Mouse (Mus musculus): ENCODE data around the gene S1pr5. TPM values are rescaled to one million over a fixed set of nuclear protein-coding genes. Genes with fewer than 3 reads are reported as not detected.
"Not testable (repeated sequence)": the region's sequence is repeated elsewhere in the genome, so short reads cannot be mapped to it uniquely, and the experiment has no call there.

Gene S1pr5
- polyA plus RNA-seq, 1 experiment from 2014 or later = 0.06 TPM

DNA sequence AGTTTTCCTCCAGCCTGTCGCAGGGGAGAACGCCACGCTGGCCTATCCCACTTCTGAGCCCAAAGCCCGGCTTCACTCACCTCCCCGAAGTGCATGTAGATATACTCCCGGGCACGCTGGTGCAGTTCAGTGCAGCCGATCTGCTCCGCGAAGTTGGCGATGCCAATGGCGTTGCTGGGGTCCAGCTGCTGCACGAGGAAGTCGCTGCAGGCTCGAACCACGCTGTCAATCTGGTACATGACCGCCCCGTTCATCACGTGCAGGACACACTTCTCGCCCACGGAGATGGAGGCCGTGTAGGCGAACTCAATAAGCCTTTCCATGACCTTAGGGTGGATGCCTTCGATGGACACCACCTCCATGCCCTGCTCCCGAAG is 11.3 kb downstream of the S1pr5 start:
- ATAC-seq (ENCODE audit: insufficient read depth) = no peak
- peak overlapping the region; percentile 96 for H3K9ac ChIP-seq
- peak overlapping the region; percentile 91 for H3K4me2 ChIP-seq
- 71% methylated on average over 25 of the region's 25 CpGs for WGBS (ENCODE audit: insufficient replicate concordance)
- H3K4me3 ChIP-seq (replicated peaks) = peak overlapping the region; percentile 94
- peaks cover 49% of the 10 kb centered on the region for H3K36me3 ChIP-seq (replicated peaks)
- H3K4me1 ChIP-seq (replicated peaks) = peaks cover 50% of the 10 kb centered on the region
- H3K27ac ChIP-seq (replicated peaks) = peak overlapping the region; percentile 97
- no peaks in the 10 kb centered on the region for H3K9me3 ChIP-seq (replicated peaks)
- H3K27me3 ChIP-seq = peaks cover 6% of the 10 kb centered on the region

DNA sequence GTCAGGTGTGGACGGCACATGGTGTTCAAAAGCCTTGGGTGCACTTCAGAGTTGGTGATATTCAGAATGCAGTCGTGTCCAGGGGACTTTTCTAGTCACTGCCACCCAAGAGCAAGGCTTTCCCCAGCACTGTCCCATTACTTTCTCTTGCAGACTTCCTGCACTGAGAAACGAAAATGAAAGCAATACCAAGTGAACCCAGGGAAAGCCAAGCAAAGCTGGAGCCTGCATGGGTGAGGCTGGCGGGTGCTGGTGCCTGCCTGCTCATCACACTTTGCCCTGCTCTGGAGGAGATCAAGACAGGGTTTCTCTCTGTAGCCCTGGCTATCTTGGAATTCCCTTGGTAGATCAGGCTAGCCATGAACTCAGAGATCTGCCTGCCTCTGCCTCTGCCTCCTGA is 12.9 kb downstream of the S1pr5 start:
- 71% methylated on average over 4 of the region's 4 CpGs for WGBS (ENCODE audit: insufficient replicate concordance)
- Histone ChIP-seq H3K9ac (no peak overlapping the region), H3K27me3 (no peaks in the 10 kb centered on the region), H3K4me1 (replicated peaks) (peaks cover 50% of the 10 kb centered on the region), H3K4me3 (replicated peaks) (no peak overlapping the region), H3K36me3 (replicated peaks) (peaks cover 66% of the 10 kb centered on the region), H3K27ac (replicated peaks) (0 out of 2 replicates have a peak overlapping the region, but pooled peaks have one; percentile 35), H3K4me2 (peak overlapping the region; percentile 27; the same call in 1 of the 2 replicates), H3K9me3 (replicated peaks) (no peaks in the 10 kb centered on the region)
- ATAC-seq (ENCODE audit: insufficient read depth) = no peak

DNA sequence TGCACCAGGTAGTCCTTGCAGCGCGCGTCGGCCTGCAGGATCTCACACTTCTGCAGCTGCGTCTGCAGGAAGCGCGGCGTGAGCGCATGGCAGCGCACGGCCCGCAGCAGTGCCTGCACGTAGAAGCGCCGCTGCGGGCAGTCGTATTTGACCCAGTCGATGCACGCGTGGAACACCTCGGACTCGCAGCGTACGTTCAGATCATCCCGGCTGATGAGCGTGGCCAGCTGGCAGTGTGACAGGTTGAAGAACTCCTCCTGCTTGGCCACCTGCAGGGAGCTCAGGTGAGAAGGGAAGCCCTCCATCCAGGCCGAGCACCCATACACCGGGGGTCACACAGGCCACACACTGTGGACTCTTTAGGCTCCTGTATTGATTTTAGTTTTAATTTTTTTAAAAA is 14.4 kb downstream of the S1pr5 start:
- H3K27me3 ChIP-seq = no peaks in the 10 kb centered on the region
- peaks cover 38% of the 10 kb centered on the region for H3K4me1 ChIP-seq (replicated peaks)
- H3K4me2 ChIP-seq = no peak overlapping the region
- H3K9me3 ChIP-seq (replicated peaks) = no peaks in the 10 kb centered on the region
- H3K27ac ChIP-seq (replicated peaks) = no peak overlapping the region
- H3K36me3 ChIP-seq (replicated peaks) = peaks cover 79% of the 10 kb centered on the region
- H3K4me3 ChIP-seq (replicated peaks) = no peak overlapping the region
- ATAC-seq (ENCODE audit: insufficient read depth) = no peak
- 95% methylated on average over 28 of the region's 28 CpGs for WGBS (ENCODE audit: insufficient replicate concordance)
- no peak overlapping the region for H3K9ac ChIP-seq

DNA sequence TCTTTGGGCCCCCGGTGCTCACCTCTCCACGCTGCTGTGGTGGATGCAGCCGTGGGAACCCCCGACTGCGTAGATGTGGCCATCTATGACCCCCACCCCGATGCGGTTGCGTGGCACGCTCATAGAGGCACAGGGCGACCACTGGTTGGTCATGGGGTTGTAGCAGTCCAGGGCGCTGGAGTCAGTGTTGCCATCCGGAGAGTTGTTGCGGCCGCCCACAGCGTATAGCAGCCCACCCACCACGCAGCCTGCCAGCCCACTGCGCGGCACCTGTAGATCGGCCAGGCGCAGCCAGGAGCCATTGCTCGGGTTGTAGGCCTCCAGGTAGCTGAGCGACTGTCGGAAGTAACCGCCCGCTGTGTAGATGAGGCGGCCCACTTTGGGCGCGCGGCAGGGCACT is 14.9 kb downstream of the S1pr5 start:
- Histone ChIP-seq H3K27me3 (no peaks in the 10 kb centered on the region), H3K4me2 (no peak overlapping the region), H3K36me3 (replicated peaks) (peaks cover 79% of the 10 kb centered on the region), H3K9me3 (replicated peaks) (no peaks in the 10 kb centered on the region), H3K27ac (replicated peaks) (no peak overlapping the region), H3K4me1 (replicated peaks) (peaks cover 38% of the 10 kb centered on the region), H3K9ac (no peak overlapping the region), H3K4me3 (replicated peaks) (no peak overlapping the region)
- no peak for ATAC-seq (ENCODE audit: insufficient read depth)
- WGBS (ENCODE audit: insufficient replicate concordance) = 94% methylated on average over 29 of the region's 29 CpGs

DNA sequence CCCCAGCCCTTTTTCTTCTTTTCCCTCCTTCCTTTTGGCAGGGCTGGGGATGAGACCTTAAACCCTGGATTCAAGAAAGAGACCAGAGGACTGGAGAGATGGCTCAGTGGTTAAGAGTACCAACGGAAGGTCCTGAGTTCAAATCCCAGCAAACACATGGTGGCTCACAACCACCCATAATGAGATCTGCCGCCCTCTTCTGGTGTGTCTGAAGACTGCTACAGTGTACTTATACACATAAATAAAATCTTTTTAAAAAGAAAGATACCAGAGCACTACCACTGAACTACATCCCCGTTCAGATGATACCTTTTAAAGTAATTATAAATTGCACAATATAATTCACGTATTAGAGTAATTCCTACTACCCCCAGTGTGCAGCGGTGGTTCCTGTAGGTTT is 15.4 kb downstream of the S1pr5 start:
- H3K9ac ChIP-seq = no peak overlapping the region
- no peaks in the 10 kb centered on the region for H3K9me3 ChIP-seq (replicated peaks)
- H3K27ac ChIP-seq (replicated peaks) = no peak overlapping the region
- H3K4me3 ChIP-seq (replicated peaks) = no peak overlapping the region
- no peak overlapping the region for H3K4me2 ChIP-seq
- H3K4me1 ChIP-seq (replicated peaks) = peaks cover 41% of the 10 kb centered on the region
- 77% methylated on average over 5 of the region's 5 CpGs for WGBS (ENCODE audit: insufficient replicate concordance)
- no peaks in the 10 kb centered on the region for H3K27me3 ChIP-seq
- H3K36me3 ChIP-seq (replicated peaks) = peaks cover 79% of the 10 kb centered on the region
- ATAC-seq (ENCODE audit: insufficient read depth) = no peak

DNA sequence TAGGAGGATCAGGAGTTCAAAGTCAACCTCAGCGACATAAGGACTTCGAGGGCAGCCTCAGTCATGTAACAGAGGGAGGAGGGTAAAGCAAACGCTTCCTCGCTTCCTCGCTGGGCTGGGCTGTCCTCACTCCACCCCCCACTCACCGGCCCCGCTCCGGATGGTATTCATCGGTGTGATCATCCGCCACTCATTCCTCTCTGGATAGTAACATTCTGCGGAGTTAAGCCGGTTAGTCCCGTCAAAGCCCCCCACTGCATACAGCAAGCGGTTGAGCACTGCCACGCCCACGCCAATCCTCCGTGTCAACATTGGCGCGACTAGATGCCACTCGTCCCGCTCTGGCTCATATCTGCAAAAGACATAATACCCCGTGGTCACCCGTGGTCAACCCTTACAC is 16.7 kb downstream of the S1pr5 start:
- Histone ChIP-seq H3K27ac (replicated peaks) (no peak overlapping the region), H3K36me3 (replicated peaks) (peaks cover 72% of the 10 kb centered on the region), H3K9ac (no peak overlapping the region), H3K9me3 (replicated peaks) (no peaks in the 10 kb centered on the region), H3K4me3 (replicated peaks) (no peak overlapping the region), H3K4me2 (no peak overlapping the region), H3K27me3 (no peaks in the 10 kb centered on the region), H3K4me1 (replicated peaks) (peaks cover 41% of the 10 kb centered on the region)
- 66% methylated on average over 23 of the region's 23 CpGs for WGBS (ENCODE audit: insufficient replicate concordance)
- ATAC-seq (ENCODE audit: insufficient read depth) = no peak

DNA sequence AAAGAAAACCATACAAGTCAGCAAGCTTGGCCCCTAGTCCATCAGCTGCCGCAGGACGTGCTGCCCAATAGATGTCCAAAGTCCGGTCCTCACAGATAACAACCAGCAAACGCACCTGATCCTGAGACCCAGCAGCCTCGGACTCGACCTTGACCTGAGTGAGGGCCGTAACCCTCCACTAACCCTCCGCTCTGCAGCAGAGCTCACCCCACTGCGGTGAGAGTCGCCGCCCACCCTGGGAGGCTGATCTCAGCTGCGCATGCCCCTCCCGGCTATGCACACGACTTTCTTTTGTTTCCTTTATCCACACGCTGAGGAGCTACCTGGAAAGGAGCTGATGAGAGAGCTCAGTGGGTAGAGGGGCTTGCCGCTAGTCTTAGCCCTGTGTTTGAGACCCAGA is 20.9 kb downstream of the S1pr5 start:
- ATAC-seq (ENCODE audit: insufficient read depth) = peak; percentile 35
- WGBS (ENCODE audit: insufficient replicate concordance) = 13% methylated on average over 16 of the region's 16 CpGs
- peaks cover 33% of the 10 kb centered on the region for H3K36me3 ChIP-seq (replicated peaks)
- H3K4me1 ChIP-seq (replicated peaks) = peaks cover 47% of the 10 kb centered on the region
- H3K27me3 ChIP-seq = no peaks in the 10 kb centered on the region
- peak overlapping the region; percentile 71 for H3K27ac ChIP-seq (replicated peaks)
- H3K9ac ChIP-seq = peak overlapping the region; percentile 13; the same call in 1 of the 2 replicates
- peak overlapping the region; percentile 32 for H3K4me3 ChIP-seq (replicated peaks)
- peak overlapping the region; percentile 67 for H3K4me2 ChIP-seq
- H3K9me3 ChIP-seq (replicated peaks) = no peaks in the 10 kb centered on the region

DNA sequence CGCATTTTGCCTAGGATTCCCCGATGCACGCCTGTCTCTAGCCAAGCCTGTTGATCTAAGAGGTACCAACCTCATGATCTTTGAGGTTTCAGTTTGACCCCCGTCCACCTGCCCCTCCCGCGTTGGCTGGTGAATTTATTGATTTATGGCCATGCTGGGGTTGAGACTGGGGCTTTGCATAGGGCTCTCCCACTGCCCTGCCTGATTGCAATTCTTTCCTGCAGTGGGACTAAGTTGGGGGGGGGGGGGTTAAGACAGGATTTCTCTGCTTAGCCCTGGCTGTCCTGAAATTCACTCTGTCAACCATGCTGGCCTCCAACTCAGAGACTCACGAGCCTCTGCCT is 22.9 kb downstream of the S1pr5 start:
- ATAC-seq (ENCODE audit: insufficient read depth) = no peak
- WGBS (ENCODE audit: insufficient replicate concordance) = 6% methylated on average over 7 of the region's 7 CpGs
- H3K27ac ChIP-seq (replicated peaks) = peak overlapping the region; percentile 59
- H3K4me1 ChIP-seq (replicated peaks) = peaks cover 55% of the 10 kb centered on the region
- H3K9ac ChIP-seq = peak overlapping the region; percentile 18; the same call in 1 of the 2 replicates
- H3K4me3 ChIP-seq (replicated peaks) = peak overlapping the region; percentile 51
- H3K4me2 ChIP-seq = peak overlapping the region; percentile 76
- no peaks in the 10 kb centered on the region for H3K9me3 ChIP-seq (replicated peaks)
- peaks cover 13% of the 10 kb centered on the region for H3K36me3 ChIP-seq (replicated peaks)
- no peaks in the 10 kb centered on the region for H3K27me3 ChIP-seq

DNA sequence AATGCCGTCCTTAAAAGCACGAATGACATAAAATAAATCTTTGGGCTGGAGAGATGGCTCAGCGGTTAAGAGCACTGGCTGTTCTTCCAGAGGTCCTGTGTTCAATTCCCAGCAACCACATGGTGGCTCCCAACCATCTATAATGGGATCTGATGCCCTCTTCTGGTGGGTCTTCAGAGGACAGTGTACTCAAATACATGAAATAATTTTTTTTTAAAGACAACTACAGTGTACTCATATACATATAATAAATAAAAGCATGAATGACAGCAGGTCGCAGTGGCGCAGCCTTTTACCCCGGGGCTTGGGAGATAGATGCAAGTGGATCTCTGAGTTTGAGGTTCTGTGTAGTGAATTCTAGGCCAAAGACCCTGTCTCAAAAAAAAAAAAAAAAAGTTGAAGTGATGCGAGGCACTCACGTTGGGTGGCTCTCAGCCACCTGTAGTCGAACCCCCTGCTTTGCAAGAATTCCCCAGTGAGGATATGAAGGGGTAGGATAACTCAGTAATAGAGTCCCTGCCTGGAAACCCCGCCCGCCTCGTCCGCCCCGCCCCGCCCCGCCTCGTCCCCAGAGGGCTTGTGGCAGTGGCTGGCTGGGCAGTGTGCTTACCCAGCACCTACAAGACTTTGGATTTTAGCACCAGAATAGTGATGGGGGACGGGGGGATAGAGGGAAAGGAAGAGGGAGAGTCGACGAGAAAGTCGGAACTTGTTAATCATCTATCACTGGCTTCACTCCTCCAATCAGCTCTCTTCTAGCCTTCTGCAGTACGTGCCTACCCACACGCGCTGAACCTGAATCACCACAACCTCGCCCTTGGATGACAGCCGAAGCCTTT is 23.4 kb downstream of the S1pr5 start:
- no peaks in the 10 kb centered on the region for H3K27me3 ChIP-seq
- peak; percentile 45 for ATAC-seq (ENCODE audit: insufficient read depth)
- H3K4me3 ChIP-seq (replicated peaks) = peak overlapping the region; percentile 51
- 16% methylated on average over 26 of the region's 26 CpGs for WGBS (ENCODE audit: insufficient replicate concordance)
- H3K4me1 ChIP-seq (replicated peaks) = peaks cover 55% of the 10 kb centered on the region
- H3K9me3 ChIP-seq (replicated peaks) = 0 out of 2 replicates have a peak, but pooled peaks cover 3% of the 10 kb centered on the region
- peak overlapping the region; percentile 59 for H3K27ac ChIP-seq (replicated peaks)
- H3K4me2 ChIP-seq = peak overlapping the region; percentile 76
- peak overlapping the region; percentile 18; the same call in 1 of the 2 replicates for H3K9ac ChIP-seq
- H3K36me3 ChIP-seq (replicated peaks) = peaks cover 8% of the 10 kb centered on the region

DNA sequence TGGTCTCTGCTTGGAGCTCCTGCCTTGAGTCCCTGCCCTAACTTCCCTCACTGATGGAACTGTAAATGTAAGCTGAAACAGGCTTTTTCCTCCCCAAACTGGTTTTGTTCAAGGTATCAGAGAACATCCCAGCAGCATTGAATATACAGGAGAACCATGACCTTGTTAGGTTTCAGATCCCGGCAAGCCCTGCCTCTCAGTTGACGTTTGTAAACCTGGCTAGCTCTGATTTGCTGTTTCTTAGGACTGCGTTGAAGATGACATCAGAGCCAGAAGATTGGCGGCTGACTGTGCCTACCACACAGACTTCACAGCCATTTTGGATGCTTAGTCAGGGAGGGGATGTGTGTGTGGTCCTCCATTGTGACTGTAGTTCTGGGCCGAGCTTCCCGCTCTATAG is 24.3 kb downstream of the S1pr5 start:
- 78% methylated on average over 6 of the region's 6 CpGs for WGBS (ENCODE audit: insufficient replicate concordance)
- H3K9ac ChIP-seq = no peak overlapping the region
- 0 out of 2 replicates have a peak, but pooled peaks cover 4% of the 10 kb centered on the region for H3K9me3 ChIP-seq (replicated peaks)
- peaks cover 55% of the 10 kb centered on the region for H3K4me1 ChIP-seq (replicated peaks)
- no peak overlapping the region for H3K27ac ChIP-seq (replicated peaks)
- H3K36me3 ChIP-seq (replicated peaks) = no peaks in the 10 kb centered on the region
- H3K4me2 ChIP-seq = no peak overlapping the region
- no peak overlapping the region for H3K4me3 ChIP-seq (replicated peaks)
- no peak for ATAC-seq (ENCODE audit: insufficient read depth)
- H3K27me3 ChIP-seq = no peaks in the 10 kb centered on the region

DNA sequence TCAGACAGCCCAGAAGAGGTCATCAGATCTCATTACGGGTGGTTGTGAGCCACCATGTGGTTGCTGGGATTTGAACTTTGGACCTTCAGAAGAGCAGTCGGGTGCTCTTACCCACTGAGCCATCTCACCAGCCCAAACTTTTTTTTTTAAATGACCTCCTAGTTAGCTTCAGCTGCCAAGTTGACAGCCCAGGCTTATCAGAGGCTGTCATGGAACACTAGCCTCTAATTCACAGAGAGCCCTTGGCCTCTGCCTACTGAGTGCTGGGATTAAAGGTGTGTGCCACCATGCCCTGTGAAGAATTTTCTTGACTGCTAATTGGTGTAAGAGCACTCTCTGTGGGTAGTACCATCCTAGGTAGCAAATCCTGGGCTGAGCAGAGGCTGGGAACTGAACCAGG is 24.8 kb downstream of the S1pr5 start:
- not testable (repeated sequence) for H3K4me2 ChIP-seq; H3K36me3 ChIP-seq (replicated peaks); ATAC-seq (ENCODE audit: insufficient read depth); H3K27me3 ChIP-seq; H3K27ac ChIP-seq (replicated peaks); H3K9me3 ChIP-seq (replicated peaks); H3K4me3 ChIP-seq (replicated peaks); H3K9ac ChIP-seq
- 91% methylated on average over 2 of the region's 2 CpGs for WGBS (ENCODE audit: insufficient replicate concordance)
- H3K4me1 ChIP-seq (replicated peaks) = peaks cover 55% of the 10 kb centered on the region
